Mouse (Mus musculus): ENCODE results near the gene Naaa. TPM values are rescaled to one million over a fixed set of nuclear protein-coding genes. Genes with fewer than 3 reads are reported as not detected.

The Naaa gene
- 6.0 and 6.3 TPM in 2 replicates for polyA plus RNA-seq (2014; fragmentation: Nextera tagmentation; extraction: Ambion mirVana)

GRCm38 (mm10) chr5:92277437-92278394 lies at the start of gene Naaa:
Gene Naaa (minus strand): TSS chr5:92278170.
- peak within 1 kb of the TSS; percentile 92 for H3K4me2 ChIP-seq (ENCODE audit: low read length)
- 3% methylated on average over 54 of the region's 54 CpGs for WGBS
- no peaks in the 10 kb centered on the region for H3K9me3 ChIP-seq (ENCODE audit: control insufficient read depth, low read length)
- peak within 1 kb of the TSS; percentile 49 to 95 for H3K4me3 ChIP-seq (ENCODE audit: control insufficient read depth in 1 of 2, insufficient read depth in 1 of 2, low read depth in 1 of 2, low read length in 2 of 2)
- H3K36me3 ChIP-seq (ENCODE audit: control insufficient read depth, insufficient read depth, low read length) = no peaks in the 10 kb centered on the region
- peak within 1 kb of the TSS; percentile 5 to 29; a peak in 2 of 4 replicates for H3K27ac ChIP-seq (replicated peaks in 1 of 2; ENCODE audit: control insufficient read depth in 1 of 2, insufficient read depth in 1 of 2, low read depth in 2 of 2, low read length in 2 of 2)
- H3K9ac ChIP-seq (ENCODE audit: low read length) = peak within 1 kb of the TSS; percentile 70
- peaks cover 5 to 8% of the 10 kb centered on the region in 2 experiments; a peak in 2 of 4 replicates for H3K4me1 ChIP-seq (ENCODE audit: control insufficient read depth in 2 of 2, insufficient read depth in 2 of 2, low read length in 2 of 2)
- peak; percentile 87 for ATAC-seq (ENCODE audit: insufficient number of reproducible peaks, insufficient read depth, low FRiP score, low read depth)
- H3K27me3 ChIP-seq (ENCODE audit: control insufficient read depth, insufficient read depth, low read length) = no peaks in the 10 kb centered on the region

DNA sequence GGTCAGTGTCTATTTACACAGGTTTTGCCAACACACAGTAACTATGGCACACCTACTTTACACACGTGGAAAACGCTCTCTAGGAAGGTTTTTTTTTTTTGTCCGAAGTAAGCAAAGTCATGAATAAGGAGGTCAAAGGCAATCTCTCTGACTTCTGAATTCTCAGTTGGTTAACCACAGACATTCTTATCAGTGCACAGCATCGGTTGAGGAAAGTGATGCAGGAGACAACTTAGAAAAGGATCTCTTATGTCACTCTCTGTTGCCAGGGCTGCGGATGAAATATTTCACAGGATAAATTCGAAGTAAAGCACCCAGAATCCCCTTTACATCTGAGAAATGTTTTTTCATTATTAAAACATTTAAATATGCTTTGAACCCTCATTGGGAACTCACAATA lies 49.4 kb upstream of the Naaa start:
- no peak overlapping the region for H3K27ac ChIP-seq (replicated peaks in 1 of 2; ENCODE audit: control insufficient read depth in 1 of 2, insufficient read depth in 1 of 2, low read depth in 2 of 2, low read length in 2 of 2)
- H3K4me2 ChIP-seq (ENCODE audit: low read length) = no peak overlapping the region
- H3K4me3 ChIP-seq (ENCODE audit: control insufficient read depth in 1 of 2, insufficient read depth in 1 of 2, low read depth in 1 of 2, low read length in 2 of 2) = no peak overlapping the region
- ATAC-seq (ENCODE audit: insufficient number of reproducible peaks, insufficient read depth, low FRiP score, low read depth) = no peak
- H3K27me3 ChIP-seq (ENCODE audit: control insufficient read depth, insufficient read depth, low read length) = no peaks in the 10 kb centered on the region
- peaks cover 3 to 5% of the 10 kb centered on the region in 2 experiments; a peak in 3 of 4 replicates for H3K4me1 ChIP-seq (ENCODE audit: control insufficient read depth in 2 of 2, insufficient read depth in 2 of 2, low read length in 2 of 2)
- H3K36me3 ChIP-seq (ENCODE audit: control insufficient read depth, insufficient read depth, low read length) = no peaks in the 10 kb centered on the region
- WGBS = 78% methylated on average over 6 of the region's 6 CpGs
- H3K9me3 ChIP-seq (ENCODE audit: control insufficient read depth, low read length) = no peaks in the 10 kb centered on the region
- no peak overlapping the region for H3K9ac ChIP-seq (ENCODE audit: low read length)

DNA sequence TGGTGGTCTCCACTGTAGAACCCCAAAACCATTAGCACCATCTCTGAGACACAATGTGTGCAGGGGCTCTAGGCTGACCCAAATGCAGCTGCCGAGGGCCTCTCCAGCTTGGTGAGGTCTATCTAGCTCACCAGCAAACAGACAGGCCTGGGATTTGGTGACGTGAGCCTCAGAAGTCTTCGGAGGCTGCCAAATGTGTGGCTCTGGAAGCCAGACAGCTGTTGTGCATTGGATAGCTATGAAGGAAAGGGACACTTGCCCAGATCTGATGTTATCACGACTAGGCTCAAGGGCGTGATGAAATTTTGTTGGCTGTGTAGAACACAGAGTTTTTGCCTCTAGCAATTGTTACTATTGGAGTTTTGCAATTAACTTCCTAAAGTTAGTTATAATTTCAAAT lies 45.3 kb upstream of the Naaa start:
- WGBS = 43% methylated on average over 5 of the region's 5 CpGs
- H3K4me1 ChIP-seq (ENCODE audit: control insufficient read depth in 2 of 2, insufficient read depth in 2 of 2, low read length in 2 of 2) = peaks cover 3% of the 10 kb centered on the region in 2 experiments; a peak in 2 of 4 replicates
- H3K27ac ChIP-seq (replicated peaks in 1 of 2; ENCODE audit: control insufficient read depth in 1 of 2, insufficient read depth in 1 of 2, low read depth in 2 of 2, low read length in 2 of 2) = no peak overlapping the region
- no peaks in the 10 kb centered on the region for H3K9me3 ChIP-seq (ENCODE audit: control insufficient read depth, low read length)
- no peaks in the 10 kb centered on the region for H3K27me3 ChIP-seq (ENCODE audit: control insufficient read depth, insufficient read depth, low read length)
- no peak overlapping the region for H3K9ac ChIP-seq (ENCODE audit: low read length)
- no peak overlapping the region for H3K4me3 ChIP-seq (ENCODE audit: control insufficient read depth in 1 of 2, insufficient read depth in 1 of 2, low read depth in 1 of 2, low read length in 2 of 2)
- ATAC-seq (ENCODE audit: insufficient number of reproducible peaks, insufficient read depth, low FRiP score, low read depth) = no peak
- H3K36me3 ChIP-seq (ENCODE audit: control insufficient read depth, insufficient read depth, low read length) = no peaks in the 10 kb centered on the region
- H3K4me2 ChIP-seq (ENCODE audit: low read length) = no peak overlapping the region

GRCm38 (mm10) chr5:92322612-92323011 lies 44.6 kb upstream of the Naaa start:
- no peak overlapping the region for H3K27ac ChIP-seq (replicated peaks in 1 of 2; ENCODE audit: control insufficient read depth in 1 of 2, insufficient read depth in 1 of 2, low read depth in 2 of 2, low read length in 2 of 2)
- no peak overlapping the region for H3K9ac ChIP-seq (ENCODE audit: low read length)
- no peak overlapping the region for H3K4me2 ChIP-seq (ENCODE audit: low read length)
- ATAC-seq (ENCODE audit: insufficient number of reproducible peaks, insufficient read depth, low FRiP score, low read depth) = no peak
- peaks cover 3% of the 10 kb centered on the region in 2 experiments; a peak in 2 of 4 replicates for H3K4me1 ChIP-seq (ENCODE audit: control insufficient read depth in 2 of 2, insufficient read depth in 2 of 2, low read length in 2 of 2)
- no peaks in the 10 kb centered on the region for H3K27me3 ChIP-seq (ENCODE audit: control insufficient read depth, insufficient read depth, low read length)
- H3K9me3 ChIP-seq (ENCODE audit: control insufficient read depth, low read length) = no peaks in the 10 kb centered on the region
- H3K36me3 ChIP-seq (ENCODE audit: control insufficient read depth, insufficient read depth, low read length) = no peaks in the 10 kb centered on the region
- WGBS = 84% methylated on average over 4 of the region's 4 CpGs
- H3K4me3 ChIP-seq (ENCODE audit: control insufficient read depth in 1 of 2, insufficient read depth in 1 of 2, low read depth in 1 of 2, low read length in 2 of 2) = no peak overlapping the region

GRCm38 (mm10) chr5:92321631-92322400 lies 43.8 kb upstream of the Naaa start:
- Histone ChIP-seq H3K4me1 (ENCODE audit: control insufficient read depth in 2 of 2, insufficient read depth in 2 of 2, low read length in 2 of 2) (peaks cover 3% of the 10 kb centered on the region in 2 experiments; a peak in 2 of 4 replicates), H3K27ac (replicated peaks in 1 of 2; ENCODE audit: control insufficient read depth in 1 of 2, insufficient read depth in 1 of 2, low read depth in 2 of 2, low read length in 2 of 2) (0 out of 4 replicates have a peak overlapping the region, but pooled peaks of 1 of the 2 experiments have one; percentile 3), H3K27me3 (ENCODE audit: control insufficient read depth, insufficient read depth, low read length) (no peaks in the 10 kb centered on the region), H3K9ac (ENCODE audit: low read length) (no peak overlapping the region), H3K4me3 (ENCODE audit: control insufficient read depth in 1 of 2, insufficient read depth in 1 of 2, low read depth in 1 of 2, low read length in 2 of 2) (no peak overlapping the region), H3K4me2 (ENCODE audit: low read length) (no peak overlapping the region), H3K36me3 (ENCODE audit: control insufficient read depth, insufficient read depth, low read length) (no peaks in the 10 kb centered on the region), H3K9me3 (ENCODE audit: control insufficient read depth, low read length) (no peaks in the 10 kb centered on the region)
- WGBS = 56% methylated on average over 8 of the region's 8 CpGs
- no peak for ATAC-seq (ENCODE audit: insufficient number of reproducible peaks, insufficient read depth, low FRiP score, low read depth)

- Histone ChIP-seq H3K9ac (ENCODE audit: low read length) (no peak overlapping the region), H3K4me1 (ENCODE audit: control insufficient read depth in 2 of 2, insufficient read depth in 2 of 2, low read length in 2 of 2) (peaks cover 3% of the 10 kb centered on the region in 2 experiments; a peak in 2 of 4 replicates), H3K4me3 (ENCODE audit: control insufficient read depth in 1 of 2, insufficient read depth in 1 of 2, low read depth in 1 of 2, low read length in 2 of 2) (no peak overlapping the region), H3K27me3 (ENCODE audit: control insufficient read depth, insufficient read depth, low read length) (no peaks in the 10 kb centered on the region), H3K27ac (replicated peaks in 1 of 2; ENCODE audit: control insufficient read depth in 1 of 2, insufficient read depth in 1 of 2, low read depth in 2 of 2, low read length in 2 of 2) (no peak overlapping the region), H3K36me3 (ENCODE audit: control insufficient read depth, insufficient read depth, low read length) (no peaks in the 10 kb centered on the region), H3K4me2 (ENCODE audit: low read length) (no peak overlapping the region), H3K9me3 (ENCODE audit: control insufficient read depth, low read length) (no peaks in the 10 kb centered on the region)
- 84% methylated on average over 14 of the region's 14 CpGs for WGBS
- no peak for ATAC-seq (ENCODE audit: insufficient number of reproducible peaks, insufficient read depth, low FRiP score, low read depth)
Measured at GRCm38 (mm10) chr5:92318596-92318995, 40.6 kb upstream of the Naaa start.

GRCm38 (mm10) chr5:92318119-92318518 lies 40.1 kb upstream of the Naaa start:
- H3K9ac ChIP-seq (ENCODE audit: low read length) = no peak overlapping the region
- H3K27me3 ChIP-seq (ENCODE audit: control insufficient read depth, insufficient read depth, low read length) = no peaks in the 10 kb centered on the region
- H3K4me2 ChIP-seq (ENCODE audit: low read length) = no peak overlapping the region
- no peaks in the 10 kb centered on the region for H3K9me3 ChIP-seq (ENCODE audit: control insufficient read depth, low read length)
- H3K27ac ChIP-seq (replicated peaks in 1 of 2; ENCODE audit: control insufficient read depth in 1 of 2, insufficient read depth in 1 of 2, low read depth in 2 of 2, low read length in 2 of 2) = no peak overlapping the region
- peaks cover 1 to 3% of the 10 kb centered on the region in 2 experiments; a peak in 2 of 4 replicates for H3K4me1 ChIP-seq (ENCODE audit: control insufficient read depth in 2 of 2, insufficient read depth in 2 of 2, low read length in 2 of 2)
- ATAC-seq (ENCODE audit: insufficient number of reproducible peaks, insufficient read depth, low FRiP score, low read depth) = no peak
- WGBS = 81% methylated on average over 7 of the region's 7 CpGs
- no peaks in the 10 kb centered on the region for H3K36me3 ChIP-seq (ENCODE audit: control insufficient read depth, insufficient read depth, low read length)
- H3K4me3 ChIP-seq (ENCODE audit: control insufficient read depth in 1 of 2, insufficient read depth in 1 of 2, low read depth in 1 of 2, low read length in 2 of 2) = no peak overlapping the region

All from heart, embryonic 14.5 days (tissue).